Mouse (Mus musculus) small intestine, adult 2 months (tissue): ENCODE data around the gene Zfpl1.

Experiments used
- CTCF ChIP-seq: fragments of 200-500 bp; IDR thresholded peaks from 2 replicates; pipeline ENCODE4 v1.5.1; 2012; ENCODE audit warnings: low read depth, mild to moderate bottlenecking, control low read depth, inconsistent platforms, low read length, moderate library complexity, mixed read lengths; ENCODE audit not compliant: insufficient replicate concordance, insufficient read length; ENCODE audit errors: extremely low read depth
- POLR2A ChIP-seq: fragments of 200-500 bp; IDR thresholded peaks from 2 replicates; pipeline ENCODE4 v1.6.1; 2012; ENCODE audit warnings: low read depth, mild to moderate bottlenecking, control low read depth, inconsistent platforms, low read length, moderate library complexity

DNA sequence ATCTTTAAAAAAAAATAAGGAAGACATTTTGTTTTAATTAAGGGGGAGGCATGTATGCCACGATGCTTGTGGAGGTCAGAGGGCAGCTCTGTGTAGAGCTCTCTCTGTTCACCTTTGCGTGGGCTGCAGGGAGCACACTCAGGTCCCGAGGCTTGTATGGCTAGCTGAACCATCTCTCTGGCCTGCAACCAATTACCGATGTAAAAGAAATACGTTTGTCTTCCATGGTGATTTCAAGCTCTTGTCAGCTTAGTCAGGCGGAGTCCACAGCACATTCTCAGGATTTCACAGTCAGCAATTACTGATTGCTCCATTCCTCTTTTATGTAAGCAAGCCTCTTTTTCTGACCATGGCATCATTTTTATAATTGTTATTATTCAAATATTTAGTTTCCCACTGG lies 16.4 kb upstream of the Zfpl1 start:
- no peak for TF ChIP-seq CTCF
- no peak for TF ChIP-seq POLR2A
